Mouse (Mus musculus): ENCODE results near the gene Slc1a4. TPM values are rescaled to one million over a fixed set of nuclear protein-coding genes. Genes with fewer than 3 reads are reported as not detected.

Slc1a4 gene
- total RNA-seq, 2 experiments from 2014 or later, result 1.8 to 3.1 TPM

GRCm38 (mm10) chr11:20269885-20270284, 62.6 kb downstream of the Slc1a4 start:
- DNase-seq, result no peak
- intact Hi-C loops (cut with DNase I; ENCODE audit: low total_unique reads), result loop anchor here (10.0 kb wide), 1 partner anchor 55 kb away; no protein-coding TSS in a partner anchor

- no peak for DNase-seq
- intact Hi-C loops (cut with DNase I; ENCODE audit: low total_unique reads), result loop anchor here (5.0 to 10.0 kb wide), 2 partner anchors 62 to 139 kb away; no protein-coding TSS in a partner anchor
Observed at GRCm38 (mm10) chr11:20262628-20263380, 69.7 kb downstream of the Slc1a4 start.

GRCm38 (mm10) chr11:20254791-20255190, 77.7 kb downstream of the Slc1a4 start:
- no peak for DNase-seq
- intact Hi-C loops (cut with DNase I; ENCODE audit: low total_unique reads), result loop anchor here (10.0 kb wide), 1 partner anchor 130 kb away; no protein-coding TSS in a partner anchor

- no peak for DNase-seq
- intact Hi-C loops (cut with DNase I; ENCODE audit: low total_unique reads), result loop anchor here (10.0 kb wide), 1 partner anchor 128 kb away; no protein-coding TSS in a partner anchor
Observed at GRCm38 (mm10) chr11:20253088-20253487, 79.4 kb downstream of the Slc1a4 start.

Other genes with a start within 250 kb of the Slc1a4 start
- 10 to 100 TPM; 39.7 to 42.7 TPM for gene Actr2, start 219.8 kb downstream of the Slc1a4 start, total RNA-seq (2021)
- gene Rab1a, start 131.3 kb downstream of the Slc1a4 start, total RNA-seq (2021), result 100 to 1,000 TPM; 103 to 110 TPM
- gene Cep68, start 83.3 kb downstream of the Slc1a4 start, total RNA-seq (2021), result 10 to 100 TPM; 23.8 to 24.4 TPM
- gene Sertad2, start 210.5 kb upstream of the Slc1a4 start, total RNA-seq (2021), result 10 to 100 TPM in 1 of 2 experiments, 1 to 10 TPM in 1; 9.6 to 12.0 TPM

Measured in gastrocnemius, postnatal 14 days (tissue).